Mouse (Mus musculus) cortical plate, adult 2 months (tissue): ENCODE measurements around the gene Olfr924.
"Not testable (repeated sequence)": the region's sequence is repeated elsewhere in the genome, so short reads cannot be mapped to it uniquely, and the experiment has no call there.

Source experiments
- CTCF ChIP-seq: fragments of 200-500 bp; IDR thresholded peaks from 2 replicates; pipeline ENCODE4 v1.5.1; 2011; ENCODE audit warnings: mild to moderate bottlenecking, control low read depth, low read length; ENCODE audit not compliant: insufficient read depth; ENCODE audit errors: extremely low read depth
- POLR2A ChIP-seq: fragments of 200-500 bp; IDR thresholded peaks from 2 replicates; pipeline ENCODE4 v1.6.1; 2011; ENCODE audit warnings: mild to moderate bottlenecking, low read length, control low read depth; ENCODE audit not compliant: insufficient read depth; ENCODE audit errors: extremely low read depth

GRCm38 (mm10) chr9:38874880-38875279, 30.6 kb downstream of the Olfr924 start:
- not testable (repeated sequence) for TF ChIP-seq POLR2A, CTCF
